Mouse (Mus musculus) hindbrain, embryonic 13.5 days (tissue): Measurements from ENCODE around the gene Acap2. TPM values are rescaled to one million over a fixed set of nuclear protein-coding genes. Genes with fewer than 3 reads are reported as not detected.

ENCODE experiments used
- ATAC-seq: fragments of 200-750 bp; cut with Nextera tagmentation; 2 replicates; pipeline ENCODE4 v1.8.0; 2017; ENCODE audit warnings: moderate TSS enrichment; ENCODE audit not compliant: low FRiP score
- H3K27ac ChIP-seq: fragments of 300-500 bp; sonication (generic); 2 replicates; pipeline ENCODE4 v1.5.1; 2015; ENCODE audit warnings: inconsistent platforms, mild to moderate bottlenecking, moderate library complexity
- H3K27me3 ChIP-seq: fragments of 300-500 bp; sonication (generic); 2 replicates; pipeline ENCODE4 v1.6.1; 2015; ENCODE audit warnings: mild to moderate bottlenecking, inconsistent platforms
- H3K36me3 ChIP-seq: fragments of 300-500 bp; sonication (generic); 2 replicates; pipeline ENCODE4 v1.6.1; 2015; ENCODE audit warnings: mild to moderate bottlenecking, inconsistent platforms
- H3K4me1 ChIP-seq: fragments of 300-500 bp; sonication (generic); replicated peaks from 2 replicates; pipeline ENCODE4 v1.6.1; 2015; ENCODE audit warnings: inconsistent platforms
- H3K4me2 ChIP-seq: fragments of 300-500 bp; sonication (generic); 2 replicates; pipeline ENCODE4 v1.6.1; 2015; ENCODE audit warnings: inconsistent platforms, mild to moderate bottlenecking, moderate library complexity
- H3K4me3 ChIP-seq: fragments of 300-500 bp; sonication (generic); 2 replicates; pipeline ENCODE4 v1.5.1; 2015; ENCODE audit warnings: mild to moderate bottlenecking, inconsistent platforms
- H3K9ac ChIP-seq: fragments of 300-500 bp; sonication (generic); 2 replicates; pipeline ENCODE4 v1.6.1; 2015; ENCODE audit warnings: mild to moderate bottlenecking, inconsistent platforms
- H3K9me3 ChIP-seq: fragments of 300-500 bp; sonication (generic); 2 replicates; pipeline ENCODE4 v1.6.1; 2016; ENCODE audit warnings: inconsistent platforms
- WGBS: fragments of 180-500 bp; shearing (Covaris S2); methylation state at CpG from one replicate; pipeline ENCODE4 v1.1.7; 2015; 5-methylcytosine and 5-hydroxymethylcytosine counted together
- polyA plus RNA-seq: library from polyadenylated mRNA; unstranded; fragments of >200 nt; fragmentation: Nextera tagmentation; extraction: Ambion mirVana; gene quantifications from 2 replicates; pipeline ENCODE4 v1.2.1, GENCODE M21; 2015

The Acap2 gene
- polyA plus RNA-seq, 1 experiment from 2014 or later, result 12.4 TPM

GRCm38 (mm10) chr16:31050701-31051100 is 150.3 kb downstream of the Acap2 start:
- H3K27ac ChIP-seq, result no peak overlapping the region
- no peaks in the 10 kb centered on the region for H3K9me3 ChIP-seq
- 92% methylated on average over 7 of the region's 7 CpGs for WGBS
- no peak for ATAC-seq
- peaks cover 20% of the 10 kb centered on the region; the same call in 1 of the 2 replicates for H3K4me1 ChIP-seq
- no peaks in the 10 kb centered on the region for H3K36me3 ChIP-seq
- no peak overlapping the region for H3K9ac ChIP-seq
- no peaks in the 10 kb centered on the region for H3K27me3 ChIP-seq
- no peak overlapping the region for H3K4me3 ChIP-seq
- H3K4me2 ChIP-seq, result no peak overlapping the region

- WGBS, result 81% methylated on average over 6 of the region's 6 CpGs
- H3K9ac ChIP-seq, result no peak overlapping the region
- no peaks in the 10 kb centered on the region for H3K9me3 ChIP-seq
- no peak for ATAC-seq
- H3K4me3 ChIP-seq, result no peak overlapping the region
- no peaks in the 10 kb centered on the region for H3K36me3 ChIP-seq
- no peak overlapping the region for H3K4me2 ChIP-seq
- no peak overlapping the region for H3K27ac ChIP-seq
- no peaks in the 10 kb centered on the region for H3K27me3 ChIP-seq
- H3K4me1 ChIP-seq, result peaks cover 16% of the 10 kb centered on the region; the same call in 1 of the 2 replicates
These were observed 152.9 kb downstream of the Acap2 start for GRCm38 (mm10) chr16:31048194-31048593.

DNA sequence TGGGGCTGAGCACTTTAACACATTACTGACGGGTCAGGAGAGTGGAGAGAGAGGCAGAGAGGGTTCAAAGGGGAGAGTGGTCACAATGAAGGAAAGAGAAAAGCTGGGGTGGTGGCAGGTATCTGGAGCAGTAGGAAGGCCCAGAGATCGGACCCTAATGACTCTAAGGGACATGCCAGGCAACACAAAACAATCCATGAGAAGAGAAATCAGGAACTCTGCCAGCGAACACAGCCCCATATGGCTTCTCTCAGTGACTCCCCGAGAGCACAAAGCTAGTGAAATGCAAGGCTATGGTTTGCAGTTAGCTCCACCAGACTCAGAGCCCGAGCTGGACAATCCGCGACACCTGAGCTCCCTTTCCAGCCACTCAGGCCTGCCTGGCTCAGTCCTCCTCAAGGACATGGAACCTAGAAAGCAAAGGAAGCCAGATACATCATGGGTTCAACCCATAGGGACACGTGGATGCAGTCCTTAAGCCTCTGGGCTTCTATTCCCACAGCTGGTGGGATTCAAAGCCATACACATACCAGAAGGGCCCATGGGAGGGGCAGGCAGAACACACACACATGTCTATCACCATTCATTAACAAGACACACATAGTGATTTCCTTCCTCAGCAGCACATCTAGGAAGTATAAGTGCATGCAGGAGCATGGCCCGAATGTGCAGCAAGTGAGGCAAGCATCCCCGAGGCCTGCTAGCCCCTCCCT is 153.7 kb downstream of the Acap2 start:
- Histone ChIP-seq H3K4me1 (peaks cover 16% of the 10 kb centered on the region; the same call in 1 of the 2 replicates), H3K4me2 (no peak overlapping the region), H3K9me3 (no peaks in the 10 kb centered on the region), H3K27ac (no peak overlapping the region), H3K4me3 (no peak overlapping the region), H3K9ac (no peak overlapping the region), H3K36me3 (no peaks in the 10 kb centered on the region), H3K27me3 (no peaks in the 10 kb centered on the region)
- 82% methylated on average over 10 of the region's 10 CpGs for WGBS
- ATAC-seq, result no peak

DNA sequence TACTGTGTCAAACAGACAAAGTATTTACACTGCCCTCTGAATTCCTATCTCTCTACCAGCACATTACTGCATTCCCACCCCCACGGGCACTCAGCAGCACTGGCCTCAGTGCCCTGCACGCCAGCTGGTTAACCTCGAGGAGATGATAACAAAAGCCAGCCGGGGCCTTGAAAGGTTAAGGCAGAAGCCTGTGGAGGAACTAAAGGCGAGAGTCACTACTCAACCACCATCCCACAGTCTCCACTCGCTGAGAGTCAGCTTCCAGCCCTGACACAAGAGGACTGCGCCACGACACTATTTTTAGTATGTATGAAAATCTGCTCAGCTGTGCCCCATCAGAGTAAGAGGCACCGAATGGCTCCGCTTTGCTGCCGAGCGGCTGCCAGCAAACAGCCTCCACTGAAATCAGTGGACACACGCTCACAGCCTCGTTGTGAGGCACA is 154.8 kb downstream of the Acap2 start:
- Histone ChIP-seq H3K4me3 (no peak overlapping the region), H3K4me2 (no peak overlapping the region), H3K36me3 (no peaks in the 10 kb centered on the region), H3K4me1 (peaks cover 16% of the 10 kb centered on the region; the same call in 1 of the 2 replicates), H3K27me3 (no peaks in the 10 kb centered on the region), H3K9me3 (no peaks in the 10 kb centered on the region), H3K27ac (no peak overlapping the region), H3K9ac (no peak overlapping the region)
- 68% methylated on average over 14 of the region's 14 CpGs for WGBS
- ATAC-seq, result no peak

- 45% methylated on average over 5 of the region's 5 CpGs for WGBS
- Histone ChIP-seq H3K36me3 (no peaks in the 10 kb centered on the region), H3K9me3 (no peaks in the 10 kb centered on the region), H3K9ac (no peak overlapping the region), H3K4me3 (no peak overlapping the region), H3K4me2 (no peak overlapping the region), H3K27me3 (no peaks in the 10 kb centered on the region), H3K4me1 (peaks cover 22% of the 10 kb centered on the region), H3K27ac (no peak overlapping the region)
- ATAC-seq, result no peak
These were observed 155.8 kb downstream of the Acap2 start for GRCm38 (mm10) chr16:31045211-31045610.

DNA sequence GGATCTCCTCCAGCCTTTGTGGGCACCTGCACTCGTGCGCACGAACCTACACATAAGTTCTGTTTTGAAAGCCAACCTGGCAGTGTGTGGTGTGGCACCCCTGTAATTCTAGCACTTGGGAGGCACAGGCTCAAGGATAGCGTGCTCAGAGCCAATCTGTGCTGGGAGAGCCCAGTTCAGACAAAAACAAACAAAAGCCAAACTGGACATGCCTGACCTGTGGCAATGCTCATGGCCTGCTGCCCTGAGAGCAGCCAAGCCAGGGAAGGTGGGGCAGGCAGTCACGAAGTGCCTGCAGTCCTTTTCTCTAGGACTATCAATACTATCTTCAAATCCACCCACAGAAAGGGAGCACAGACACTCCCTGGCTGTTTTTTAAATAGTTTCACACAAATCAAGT is 157.9 kb downstream of the Acap2 start:
- peaks cover 26% of the 10 kb centered on the region for H3K4me1 ChIP-seq
- no peaks in the 10 kb centered on the region for H3K9me3 ChIP-seq
- H3K36me3 ChIP-seq, result no peaks in the 10 kb centered on the region
- WGBS, result 91% methylated on average over 5 of the region's 5 CpGs
- no peak overlapping the region for H3K27ac ChIP-seq
- H3K4me3 ChIP-seq, result no peak overlapping the region
- H3K27me3 ChIP-seq, result no peaks in the 10 kb centered on the region
- no peak overlapping the region for H3K4me2 ChIP-seq
- no peak for ATAC-seq
- H3K9ac ChIP-seq, result no peak overlapping the region

Other genes starting within 250 kb of the Acap2 start
- gene Xxylt1, start 119.8 kb downstream of the Acap2 start, polyA plus RNA-seq, result 10.8 and 11.6 TPM in 2 replicates
- 108 and 113 TPM in 2 replicates for gene Ppp1r2, start 74.0 kb upstream of the Acap2 start, polyA plus RNA-seq
- 62.3 and 64.0 TPM in 2 replicates for gene Apod, start 113.6 kb upstream of the Acap2 start, polyA plus RNA-seq
- 76.1 and 90.8 TPM in 2 replicates for gene Bdh1, start 221.0 kb upstream of the Acap2 start, polyA plus RNA-seq